Mouse (Mus musculus) adrenal gland, adult 18-20 months (tissue): ENCODE measurements around the gene Supt6. TPM values are rescaled to one million over a fixed set of nuclear protein-coding genes. Genes with fewer than 3 reads are reported as not detected.
"Not testable (repeated sequence)": the region's sequence is repeated elsewhere in the genome, so short reads cannot be mapped to it uniquely, and the experiment has no call there.

ENCODE experiments used
- DNase-seq, 2 experiments: peaks; one replicate each; pipeline ENCODE4 v3.0.0; 2021 to 2022; ENCODE audit warnings: low spot score in 2 of 2
- total RNA-seq, 2 experiments: library from RNA; stranded (reverse); gene quantifications; 1 replicate in 1 of 2; 2 replicates in 1 of 2; pipeline ENCODE4 v1.2.3; 2021

Supt6 gene
- total RNA-seq, 2 experiments from 2014 or later, result 71.5 to 85.0 TPM

- DNase-seq, result no peak
Observed at GRCm38 (mm10) chr11:78231518-78231917, 14.3 kb downstream of the Supt6 start.

- no peak for DNase-seq
Observed at GRCm38 (mm10) chr11:78223586-78223985, 22.2 kb downstream of the Supt6 start.

- no peak for DNase-seq
Observed at GRCm38 (mm10) chr11:78215709-78216317, 30.0 kb downstream of the Supt6 start.

GRCm38 (mm10) chr11:78213086-78213817, 32.5 kb downstream of the Supt6 start:
- no peak for DNase-seq

- no peak for DNase-seq
Observed at GRCm38 (mm10) chr11:78211513-78211912, 34.3 kb downstream of the Supt6 start.

- DNase-seq, result no peak
Observed at GRCm38 (mm10) chr11:78210615-78211014, 35.2 kb downstream of the Supt6 start.

- DNase-seq, result no peak
Observed at GRCm38 (mm10) chr11:78209886-78210285, 35.9 kb downstream of the Supt6 start.

- DNase-seq, result no peak
Observed at GRCm38 (mm10) chr11:78207190-78207589, 38.6 kb downstream of the Supt6 start.

GRCm38 (mm10) chr11:78205361-78206206, 40.2 kb downstream of the Supt6 start:
- no peak for DNase-seq

GRCm38 (mm10) chr11:78204287-78204686, 41.5 kb downstream of the Supt6 start:
- no peak for DNase-seq

GRCm38 (mm10) chr11:78202372-78202771, 43.4 kb downstream of the Supt6 start:
- DNase-seq, result no peak

GRCm38 (mm10) chr11:78195101-78195863, 50.5 kb downstream of the Supt6 start:
- no peak for DNase-seq

- DNase-seq, result peak; percentile 78 to 81
Observed at GRCm38 (mm10) chr11:78194411-78195100, 51.2 kb downstream of the Supt6 start.

- no peak for DNase-seq
Observed at GRCm38 (mm10) chr11:78193113-78193512, 52.7 kb downstream of the Supt6 start, which contains the start of gene Proca1. Gene Proca1, plus strand, starts transcription at chr11:78193392.

- no peak for DNase-seq
Observed at GRCm38 (mm10) chr11:78190041-78190440, 55.7 kb downstream of the Supt6 start.

GRCm38 (mm10) chr11:78189234-78190040, 56.4 kb downstream of the Supt6 start:
- DNase-seq, result peak; percentile 43 to 58

GRCm38 (mm10) chr11:78188331-78189233, 57.2 kb downstream of the Supt6 start, which contains the start of gene Rab34:
Gene Rab34, plus strand, starts transcription at chr11:78188430.
- peak; percentile 60 to 61 for DNase-seq

GRCm38 (mm10) chr11:78184702-78185101, 61.1 kb downstream of the Supt6 start:
- not testable (repeated sequence) for DNase-seq
